Mouse (Mus musculus) gastrocnemius, postnatal 36 days (tissue): ENCODE data around the gene Wdr82. TPM values are rescaled to one million over a fixed set of nuclear protein-coding genes. Genes with fewer than 3 reads are reported as not detected.

ENCODE experiments used
- DNase-seq, 2 experiments: peaks; one replicate each; pipeline ENCODE4 v3.0.0; 2022
- intact Hi-C: fragments of 180-260 bp; cut with DNase I; formaldehyde crosslinking; loops from one replicate; pipeline ENCODE4 v1.15.1; 2025
- total RNA-seq, 2 experiments: library from RNA; stranded (reverse); gene quantifications; 2 replicates each; pipeline ENCODE4 v1.2.3; 2021

Gene Wdr82
- total RNA-seq, 2 experiments from 2014 or later = 18.4 to 20.3 TPM

DNA sequence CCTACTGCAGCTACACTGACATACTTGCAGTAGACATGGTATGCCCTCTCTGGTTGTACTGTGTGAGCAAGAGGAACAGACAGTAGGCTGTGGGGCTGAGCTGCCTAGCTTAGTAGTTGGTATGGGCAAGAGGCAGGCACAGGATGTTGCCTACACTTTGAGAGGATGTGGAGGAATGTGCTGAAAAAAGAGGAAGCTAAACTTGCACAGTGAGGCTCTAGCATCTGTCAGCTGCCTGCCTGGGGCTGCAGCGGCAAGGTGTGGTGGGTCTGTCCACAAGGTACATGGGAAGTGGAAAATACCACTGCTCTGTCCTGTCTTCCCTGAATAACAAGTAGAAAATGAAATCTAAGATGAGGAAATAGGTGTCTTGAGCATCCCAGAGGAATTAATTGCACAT, 22.3 kb downstream of the Wdr82 start:
- intact Hi-C loops = no loop called here
- no peak for DNase-seq

- DNase-seq = no peak
- intact Hi-C loops = no loop called here
Observed at GRCm38 (mm10) chr9:106193930-106194807, 23.4 kb downstream of the Wdr82 start.

DNA sequence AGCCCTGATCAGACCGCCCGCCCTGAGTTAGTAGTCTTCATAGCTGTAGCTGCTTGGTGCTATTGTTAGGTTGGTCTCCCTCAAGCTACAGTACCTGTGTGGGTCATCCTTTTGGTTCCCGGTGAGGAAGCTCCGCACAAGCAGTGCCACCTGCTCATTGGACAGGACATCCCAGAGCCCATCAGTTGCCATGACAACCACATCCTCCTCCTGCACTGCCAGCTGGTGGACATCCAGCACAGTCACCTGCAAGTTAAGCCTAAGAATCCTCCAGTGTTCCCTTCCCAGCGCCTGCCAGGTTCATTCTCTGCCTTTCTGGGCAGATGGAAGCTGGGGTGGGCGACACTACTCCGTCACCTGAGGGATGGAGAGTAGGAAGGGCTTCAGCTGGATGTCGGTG, 25.0 kb downstream of the Wdr82 start:
- DNase-seq = no peak
- intact Hi-C loops = no loop called here

GRCm38 (mm10) chr9:106197081-106197713, 26.5 kb downstream of the Wdr82 start:
- no peak for DNase-seq
- intact Hi-C loops = no loop called here

DNA sequence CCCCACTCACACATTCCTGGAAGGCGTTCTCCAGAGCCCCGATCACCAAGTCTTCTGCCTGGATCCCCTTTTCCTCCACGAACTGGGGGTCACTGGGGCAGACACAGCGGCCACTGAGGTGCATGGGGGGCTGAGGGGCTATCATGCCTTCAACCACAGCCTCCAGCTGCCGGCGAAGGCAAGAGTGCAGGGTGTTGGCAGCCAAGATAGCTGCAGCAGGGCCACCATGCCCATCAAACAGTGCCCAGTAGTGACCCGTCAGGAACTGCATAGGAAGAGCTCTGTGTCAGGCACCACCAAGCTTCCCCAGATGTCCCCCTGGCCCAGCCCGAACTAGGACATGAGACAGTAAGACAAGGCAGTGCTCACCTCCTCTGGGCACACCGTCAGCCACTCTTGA, 27.0 kb downstream of the Wdr82 start:
- no peak for DNase-seq
- intact Hi-C loops = no loop called here

DNA sequence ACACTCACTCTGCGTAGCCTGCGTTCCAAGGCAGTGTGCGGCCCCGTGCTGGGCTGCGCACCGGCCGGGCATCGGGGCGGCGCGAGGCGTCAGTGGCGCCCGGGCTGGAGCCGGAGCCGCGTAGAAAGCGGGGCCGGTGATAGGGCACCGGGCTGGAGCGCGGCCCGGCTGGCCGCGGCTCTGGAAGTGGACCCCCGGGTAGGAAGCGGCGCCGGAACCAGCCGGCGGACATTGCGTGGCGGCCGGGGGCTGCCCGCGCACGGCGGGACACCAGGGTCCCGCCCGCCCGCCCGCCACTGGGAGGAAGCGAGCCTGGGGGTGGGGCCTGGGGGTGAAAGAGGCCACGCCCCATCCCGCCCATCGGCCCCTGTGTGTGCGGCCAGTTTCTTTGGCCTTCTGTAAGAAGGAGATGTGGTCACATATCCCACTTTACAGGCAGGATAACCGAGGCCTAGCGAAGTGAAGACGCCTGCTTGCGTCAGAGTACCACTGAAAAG, 28.3 kb downstream of the Wdr82 start:
- intact Hi-C loops = no loop called here
- DNase-seq = peak; percentile 75 to 78

DNA sequence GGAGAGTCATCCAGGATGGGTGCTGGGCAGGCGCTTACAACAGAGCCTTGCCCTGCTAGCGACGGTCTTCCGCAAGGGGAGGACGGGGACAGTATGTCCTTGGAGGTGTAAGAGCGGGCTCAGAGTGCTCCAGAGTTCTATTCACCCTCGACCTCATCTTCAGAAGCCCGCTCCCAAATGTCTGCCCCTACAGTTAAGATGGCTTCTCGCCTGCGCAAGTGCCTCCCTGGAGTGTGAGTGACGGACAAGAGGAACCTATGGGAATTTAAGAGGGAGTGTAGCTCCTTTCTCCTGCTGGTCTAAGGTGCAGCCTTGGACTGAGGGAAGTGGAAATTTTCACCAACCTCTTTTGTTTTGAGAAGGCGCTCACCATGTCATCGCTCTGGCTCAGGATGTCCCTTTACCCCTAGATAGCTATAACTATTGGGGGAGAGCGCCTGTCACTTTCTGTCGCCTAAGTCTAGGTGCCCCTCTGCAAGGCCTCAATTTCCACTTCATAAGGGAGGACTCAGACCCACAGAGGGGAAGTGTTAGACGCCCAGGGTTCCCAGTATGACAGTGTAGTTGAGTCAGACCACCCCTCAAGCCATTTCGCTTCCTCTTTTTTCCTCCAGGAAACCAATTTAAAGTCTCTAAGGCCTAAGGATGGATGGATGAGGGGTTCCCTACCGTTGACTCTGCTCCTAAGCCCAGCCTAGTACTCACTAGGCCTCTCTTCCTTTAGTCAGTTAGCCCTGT, 29.0 kb downstream of the Wdr82 start, which contains the start of gene Ppm1m:
Gene Ppm1m, minus strand, starts transcription at position 212 of the 738 bp plus-strand sequence.
- DNase-seq = no peak
- intact Hi-C loops = no loop called here

- intact Hi-C loops = no loop called here
- DNase-seq = no peak
Observed at GRCm38 (mm10) chr9:106201895-106202294, 31.2 kb downstream of the Wdr82 start.

DNA sequence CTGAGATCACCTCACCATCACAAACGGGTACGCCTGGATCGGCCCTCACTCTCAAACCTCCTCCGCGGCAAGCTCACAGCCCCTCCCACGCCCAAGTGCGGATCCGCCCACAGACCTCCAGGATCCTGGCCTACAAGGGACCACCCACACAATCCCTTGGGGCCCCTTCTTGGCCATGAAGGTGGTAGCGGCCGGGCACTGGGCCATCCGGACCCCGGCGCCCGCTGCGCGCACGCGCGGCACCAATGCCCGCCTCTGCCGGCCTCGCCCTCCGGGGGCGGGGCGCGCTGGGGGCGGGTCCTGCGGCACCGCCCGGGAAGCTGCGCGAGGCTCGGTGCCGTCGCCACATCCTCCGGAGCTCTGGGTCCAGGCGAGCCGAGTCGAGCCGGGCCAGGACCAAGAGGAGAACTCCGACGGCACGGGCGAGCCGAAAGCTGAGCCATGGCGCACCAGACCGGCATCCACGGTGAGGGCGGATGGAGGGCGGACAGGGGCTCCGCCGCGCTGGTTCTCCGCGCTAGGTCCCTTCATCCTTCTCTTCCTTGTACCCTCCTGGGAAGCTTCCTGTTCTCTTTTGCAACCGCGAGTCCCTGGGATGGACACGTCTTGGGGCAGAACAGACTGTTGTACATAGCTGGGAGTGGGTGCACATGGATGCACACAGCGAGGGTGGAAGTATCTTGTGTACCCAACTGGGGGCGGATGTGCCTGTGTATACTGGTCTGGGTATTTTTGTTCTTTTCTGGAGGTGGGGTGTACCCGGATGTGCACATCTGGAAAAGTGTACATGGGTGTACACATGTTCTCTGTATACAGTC, 32.3 kb downstream of the Wdr82 start, which contains the start of gene Twf2:
Gene Twf2, plus strand, starts transcription at position 290 of the 818 bp plus-strand sequence.
- DNase-seq = peak; percentile 86 to 91
- intact Hi-C loops = no loop called here

DNA sequence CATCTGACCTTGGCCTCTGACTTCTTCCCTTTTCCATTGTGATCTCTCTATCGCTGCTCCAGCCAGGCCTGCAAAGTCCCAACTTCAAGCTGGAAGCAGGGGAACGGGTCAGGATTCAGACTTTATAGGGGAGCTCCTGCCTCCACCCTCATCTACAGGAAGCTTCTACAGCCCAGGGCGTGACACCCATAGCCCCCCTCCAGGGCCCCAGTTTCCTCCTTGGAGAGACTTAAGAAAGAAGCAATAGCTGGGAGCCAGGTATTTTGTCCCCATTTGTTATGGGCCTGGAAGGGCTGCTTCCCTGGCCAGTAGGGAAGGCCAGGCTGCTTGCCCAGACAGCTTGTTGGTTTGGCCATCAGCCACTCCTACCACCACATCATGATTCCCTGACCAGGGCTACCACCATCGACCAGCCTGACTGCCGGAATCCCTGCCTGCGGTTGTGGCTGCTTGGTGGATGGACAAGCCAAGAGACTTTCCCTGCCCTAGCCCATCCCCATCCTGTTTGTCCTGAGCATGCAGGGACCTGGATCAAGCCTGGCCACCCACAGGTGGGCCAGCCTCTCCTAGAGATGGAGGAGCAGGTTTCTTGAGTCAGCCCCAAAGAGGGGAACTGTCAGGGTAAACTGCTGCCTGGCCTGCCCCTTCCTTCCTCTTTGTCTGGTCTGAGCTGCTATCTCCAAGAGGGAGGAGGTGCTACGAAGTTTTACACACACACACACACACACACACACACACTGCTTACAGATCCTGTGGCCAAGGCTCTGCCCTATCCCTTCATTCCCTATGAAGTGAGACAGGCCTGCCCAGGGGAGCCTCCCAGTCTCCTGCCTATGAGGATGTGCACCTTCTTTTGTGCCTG, 33.5 kb downstream of the Wdr82 start:
- intact Hi-C loops = no loop called here
- peak in 1 of 2 experiments; percentile 23 for DNase-seq

DNA sequence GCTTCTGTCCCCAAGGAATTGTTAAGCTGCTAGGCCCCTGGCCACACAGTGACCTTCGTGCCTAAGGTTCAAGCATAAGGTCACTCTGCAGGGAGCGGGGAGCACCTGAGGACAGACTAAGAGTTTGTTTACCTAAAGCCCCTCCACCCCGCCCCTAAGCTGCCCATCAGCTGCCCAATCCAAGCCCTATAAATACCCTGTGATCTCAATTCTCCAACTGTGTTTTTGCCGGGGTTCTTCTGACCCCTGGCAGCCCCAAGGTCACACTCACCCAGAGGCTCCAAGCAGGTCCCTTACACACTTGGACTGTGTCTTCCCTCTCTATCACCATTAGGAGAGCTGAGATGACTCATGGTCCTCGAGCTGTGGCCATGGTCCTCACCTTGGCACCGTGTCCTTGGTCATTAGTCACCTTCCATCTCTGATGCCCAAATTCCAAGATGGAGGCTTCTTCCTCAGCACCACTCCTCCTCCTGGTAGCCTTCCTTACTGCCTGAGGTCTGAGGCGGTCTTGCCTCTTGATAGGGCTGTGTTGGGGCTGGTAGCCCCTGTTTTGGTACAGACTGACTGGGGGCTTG, 35.1 kb downstream of the Wdr82 start:
- intact Hi-C loops = loop anchor here (5.0 kb wide), 1 partner anchor 34 kb away; the partner anchor contains the start of gene Wdr82
- no peak for DNase-seq

- DNase-seq = peak in 1 of 2 experiments; percentile 42
- intact Hi-C loops = loop anchor here (5.0 kb wide), 1 partner anchor 34 kb away; the partner anchor contains the start of gene Wdr82
Observed at GRCm38 (mm10) chr9:106206515-106206914, 35.8 kb downstream of the Wdr82 start.

DNA sequence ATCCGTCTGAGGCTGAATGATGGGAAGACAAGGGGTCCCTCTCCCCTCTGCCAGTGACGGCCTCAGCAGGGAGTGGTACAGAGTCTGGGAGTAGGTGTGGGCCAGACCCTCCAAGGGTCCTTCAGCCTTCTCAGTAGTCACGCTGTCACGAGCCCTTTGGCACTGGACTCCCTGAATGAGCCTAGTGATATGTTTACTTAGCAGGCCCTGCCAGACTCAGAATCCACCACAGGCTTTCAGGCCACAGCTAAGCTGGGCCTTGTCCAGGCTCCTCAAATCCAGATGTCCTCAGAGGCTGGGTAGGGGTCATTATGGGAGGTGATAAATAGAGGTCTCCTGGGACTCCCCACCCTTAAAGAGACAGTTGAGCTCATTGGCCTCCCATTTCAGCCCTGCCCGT, 37.5 kb downstream of the Wdr82 start:
- intact Hi-C loops = loop anchor here (5.0 kb wide), 1 partner anchor 36 kb away; the partner anchor contains the start of gene Wdr82
- DNase-seq = no peak

DNA sequence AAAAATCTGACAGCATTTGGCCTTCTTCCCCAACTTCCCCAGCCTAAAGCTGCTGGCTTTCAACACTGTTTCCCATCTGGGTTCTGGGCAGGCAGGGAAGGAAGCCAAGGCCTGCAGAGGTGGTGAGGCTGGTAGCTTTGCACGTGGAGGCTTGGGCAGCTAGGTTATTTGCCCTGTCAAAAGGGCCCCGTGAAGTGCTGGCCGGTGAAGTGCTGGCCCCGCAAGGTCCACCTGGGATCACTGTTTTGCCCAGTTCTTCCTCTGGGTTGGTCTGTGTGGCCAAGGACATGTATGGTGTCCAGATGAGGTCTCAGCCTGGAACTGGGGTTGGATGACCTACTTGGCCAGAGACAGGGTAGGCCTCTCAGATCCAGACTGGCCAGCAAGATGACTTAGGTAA, 39.2 kb downstream of the Wdr82 start:
- intact Hi-C loops = loop anchor here (5.0 to 10.0 kb wide), 3 partner anchors 38 to 215 kb away; partner anchors contain the start of genes Glyctk, Rpl29 and Wdr82
- peak in 1 of 2 experiments; percentile 35 for DNase-seq

DNA sequence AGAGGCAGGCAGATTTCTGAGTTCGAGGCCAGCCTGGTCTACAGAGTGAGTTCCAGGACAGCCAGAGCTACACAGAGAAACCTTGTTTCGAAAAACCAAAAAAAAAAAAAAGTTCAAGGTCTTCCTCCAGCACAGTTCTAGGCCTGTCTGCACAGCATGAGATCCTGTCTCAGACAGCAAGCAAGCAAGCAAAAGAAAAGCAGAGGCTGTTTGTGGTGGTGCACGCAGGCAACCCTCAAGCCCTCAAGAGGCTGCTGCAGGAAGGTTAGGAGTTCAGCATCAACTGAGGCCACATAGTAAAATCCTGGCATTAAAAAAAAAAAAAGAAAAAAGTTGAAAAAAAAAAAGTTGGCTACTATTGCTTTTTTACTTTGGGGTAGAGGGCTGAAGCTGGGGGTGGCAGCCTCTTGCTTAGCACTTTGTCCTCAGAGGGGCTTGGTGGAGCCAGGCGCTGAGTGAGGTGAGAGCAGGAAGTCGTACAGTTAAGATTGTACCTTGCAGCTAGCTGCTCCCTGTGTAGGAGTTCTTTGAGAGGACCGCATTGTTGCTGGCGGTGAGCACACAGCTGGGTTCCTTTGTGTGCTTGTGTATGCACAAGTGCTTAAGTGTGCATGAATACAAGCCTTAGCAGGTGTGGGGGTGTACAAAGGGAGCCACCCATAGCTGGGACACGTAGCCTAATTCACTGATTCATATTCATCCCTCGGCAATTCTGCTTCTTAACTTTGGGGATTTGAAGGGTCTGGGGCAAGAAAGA, 40.3 kb downstream of the Wdr82 start:
- intact Hi-C loops = loop anchor here (5.0 to 10.0 kb wide), 2 partner anchors 54 to 214 kb away; partner anchors contain the start of genes Glyctk and Rpl29
- DNase-seq = no peak

GRCm38 (mm10) chr9:106211680-106212593, 41.2 kb downstream of the Wdr82 start:
- intact Hi-C loops = loop anchor here (5.0 to 10.0 kb wide), 2 partner anchors 55 to 213 kb away; partner anchors contain the start of genes Glyctk and Rpl29
- DNase-seq = peak; percentile 74 to 79
